Mouse (Mus musculus) erythroblast, embryonic 14.5 days (primary cell): Measurements from ENCODE around the gene Prss12.

Experiments used
- GATA1 ChIP-seq: IDR thresholded peaks from 2 replicates; pipeline ENCODE4 v1.6.1; 2012; ENCODE audit warnings: low read length, inconsistent platforms, mixed read lengths
- TAL1 ChIP-seq: IDR thresholded peaks from 3 replicates; pipeline ENCODE4 v1.6.1; 2012; ENCODE audit warnings: low read length, inconsistent platforms, mixed read lengths

GRCm38 (mm10) chr3:123498787-123499186 is 52.1 kb downstream of the Prss12 start:
- TF ChIP-seq TAL1 (no peak), GATA1 (no peak)
